Mouse (Mus musculus) liver, postnatal 0 days (tissue): ENCODE data around the gene Siglece.

Source experiments
- CTCF ChIP-seq: sonication (generic); IDR thresholded peaks from 2 replicates; pipeline ENCODE4 v1.5.1; 2016; ENCODE audit warnings: antibody characterized with exemption, low read depth
- EP300 ChIP-seq: IDR thresholded peaks from 2 replicates; pipeline ENCODE4 v1.6.1; 2016; ENCODE audit warnings: antibody characterized with exemption, low read depth, mild to moderate bottlenecking

DNA sequence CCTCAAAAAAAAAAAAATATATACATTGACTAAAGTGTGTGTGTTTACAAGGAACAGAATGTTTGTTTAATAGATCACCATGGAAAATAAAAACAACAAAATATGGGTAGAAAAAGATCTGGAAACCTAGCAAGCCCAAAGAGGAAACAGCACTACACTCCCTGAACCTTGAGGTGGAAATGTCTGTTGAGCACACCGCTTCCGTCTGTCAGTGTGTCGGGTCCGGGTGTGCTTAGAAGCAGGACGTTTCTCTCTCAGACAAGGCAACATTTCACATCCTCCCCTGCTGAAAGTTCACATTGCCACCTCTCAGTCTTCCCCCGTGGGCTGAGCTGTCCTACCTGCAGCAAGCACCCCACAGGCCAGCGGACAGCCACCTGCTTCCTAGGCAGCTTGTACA, 37.0 kb downstream of the Siglece start:
- TF ChIP-seq CTCF (no peak), EP300 (no peak)
